Mouse (Mus musculus): ENCODE measurements around the gene Nxph3.

- TF ChIP-seq GATA1 (IDR thresholded peaks at IDR 0.05; ENCODE audit: borderline replicate concordance, low read length), result no peak
- TF ChIP-seq TAL1 (conservative IDR thresholded peaks at IDR 0.05; ENCODE audit: low read depth, low read length), result no peak
- TF ChIP-seq CTCF (IDR thresholded peaks at IDR 0.05; ENCODE audit: low read depth, low read length), result no peak
Observed at GRCm38 (mm10) chr11:95490104-95490503, 24.3 kb downstream of the Nxph3 start.

Data from G1E (cell line).